Mouse (Mus musculus) midbrain, postnatal 0 days (tissue): ENCODE results near the gene Pkhd1. TPM values are rescaled to one million over a fixed set of nuclear protein-coding genes. Genes with fewer than 3 reads are reported as not detected.

Experiments used
- ATAC-seq: fragments of 200-750 bp; cut with Nextera tagmentation; 2 replicates; pipeline ENCODE4 v1.8.0; 2017; ENCODE audit warnings: moderate number of reproducible peaks, mild to moderate bottlenecking, moderate TSS enrichment, moderate library complexity; ENCODE audit not compliant: low FRiP score
- DNase-seq: peaks from one replicate; pipeline ENCODE4 v3.0.0-alpha.2; 2015; ENCODE audit warnings: low spot score
- H3K27ac ChIP-seq: fragments of 300-500 bp; sonication (generic); 2 replicates; pipeline ENCODE4 v1.5.1; 2014; ENCODE audit warnings: low read depth, mild to moderate bottlenecking, low read length, mixed read lengths
- H3K27me3 ChIP-seq: fragments of 300-500 bp; sonication (generic); 2 replicates; pipeline ENCODE4 v1.6.1; 2014; ENCODE audit warnings: low read length, control low read depth, mixed read lengths; ENCODE audit not compliant: insufficient read depth
- H3K36me3 ChIP-seq: fragments of 300-500 bp; sonication (generic); 2 replicates; pipeline ENCODE4 v1.6.1; 2014; ENCODE audit warnings: low read length, control low read depth, mixed read lengths; ENCODE audit not compliant: insufficient read depth
- H3K4me1 ChIP-seq: fragments of 300-500 bp; sonication (generic); 2 replicates; pipeline ENCODE4 v1.6.1; 2014; ENCODE audit warnings: mild to moderate bottlenecking, control low read depth, antibody characterized with exemption, low read length, mixed read lengths; ENCODE audit not compliant: insufficient read depth
- H3K4me2 ChIP-seq: fragments of 300-500 bp; sonication (generic); 2 replicates; pipeline ENCODE4 v1.6.1; 2014; ENCODE audit warnings: low read depth, mild to moderate bottlenecking, low read length, mixed read lengths; ENCODE audit not compliant: poor library complexity, severe bottlenecking
- H3K4me3 ChIP-seq: fragments of 300-500 bp; sonication (generic); 2 replicates; pipeline ENCODE4 v1.5.1; 2014; ENCODE audit warnings: low read depth, mild to moderate bottlenecking, low read length, moderate library complexity
- H3K9ac ChIP-seq: fragments of 300-500 bp; sonication (generic); replicated peaks from 2 replicates; pipeline ENCODE4 v1.6.1; 2014; ENCODE audit warnings: mild to moderate bottlenecking, low read length, moderate library complexity, mixed read lengths; ENCODE audit not compliant: poor library complexity, severe bottlenecking
- H3K9me3 ChIP-seq: fragments of 300-500 bp; sonication (generic); 2 replicates; pipeline ENCODE4 v1.6.1; 2016; ENCODE audit warnings: low read length, control low read depth
- CTCF ChIP-seq: IDR thresholded peaks from 2 replicates; pipeline ENCODE4 v1.5.1; 2016; ENCODE audit warnings: antibody characterized with exemption, mild to moderate bottlenecking
- WGBS: fragments of 180-500 bp; shearing (Covaris S2); extraction: QIAGEN DNeasy Blood & Tissue Kit; methylation state at CpG from one replicate; pipeline ENCODE4 v1.1.7; 2014; 5-methylcytosine and 5-hydroxymethylcytosine counted together
- polyA plus RNA-seq: library from polyadenylated mRNA; unstranded; fragments of >200 nt; fragmentation: Nextera tagmentation; extraction: Ambion mirVana; gene quantifications from 2 replicates; pipeline ENCODE4 v1.2.1, GENCODE M21; 2015
- total RNA-seq: library from RNA; depleted of rRNA; stranded (reverse); fragments of >200 nt; gene quantifications from 2 replicates; pipeline ENCODE4 v1.2.3, GENCODE M21; 2014

Pkhd1 gene
- total and polyA plus RNA-seq, 2 experiments from 2014 or later: 0.11 TPM; not detected in 1

DNA sequence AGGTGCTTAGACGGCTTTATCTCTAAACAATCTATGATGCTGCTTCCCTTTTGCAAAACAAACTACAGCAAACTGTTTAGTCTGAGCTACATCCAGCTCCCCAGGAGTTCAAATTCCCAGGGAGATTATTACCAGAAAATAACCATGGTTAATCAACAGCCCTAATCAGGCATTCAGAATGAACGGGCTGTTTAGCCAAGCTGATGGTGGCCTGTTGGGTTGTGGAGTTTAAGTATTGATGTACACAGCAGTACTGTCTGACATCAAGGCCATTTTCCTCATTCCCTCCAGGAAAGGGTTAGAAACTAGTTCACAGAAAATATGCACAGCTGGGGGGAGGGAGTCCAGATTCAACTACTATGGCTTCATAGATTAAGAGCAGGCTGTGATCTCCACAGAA, 12.4 kb downstream of the Pkhd1 start:
- no peak overlapping the region for H3K27ac ChIP-seq
- no peaks in the 10 kb centered on the region for H3K9me3 ChIP-seq
- H3K27me3 ChIP-seq: no peaks in the 10 kb centered on the region
- no peak overlapping the region for H3K4me3 ChIP-seq
- no peaks in the 10 kb centered on the region for H3K4me1 ChIP-seq
- H3K36me3 ChIP-seq: no peaks in the 10 kb centered on the region
- H3K4me2 ChIP-seq: no peak overlapping the region
- WGBS: 47% methylated on average over 2 of the region's 2 CpGs
- DNase-seq: no peak
- TF ChIP-seq CTCF: no peak
- ATAC-seq: no peak
- no peak overlapping the region for H3K9ac ChIP-seq

DNA sequence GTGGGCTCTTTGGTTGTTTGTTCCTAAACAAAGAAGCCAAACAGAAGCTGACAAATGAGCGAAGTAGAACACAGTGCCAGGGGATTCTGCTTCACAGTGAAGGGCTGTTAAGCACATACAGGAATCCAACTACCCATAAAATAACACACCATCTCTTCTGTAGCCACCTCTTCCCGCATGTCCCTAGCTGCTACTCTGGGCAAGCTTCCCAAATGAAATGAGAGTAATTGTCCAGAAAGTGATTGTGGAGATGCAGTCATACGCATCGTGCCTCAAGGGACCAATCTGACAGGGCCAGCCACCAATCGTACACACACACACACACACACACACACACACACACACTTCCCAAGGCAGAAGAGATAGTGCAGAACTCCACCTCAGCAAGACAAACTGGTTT, 27.4 kb downstream of the Pkhd1 start:
- no peak overlapping the region for H3K4me3 ChIP-seq
- ATAC-seq (no peak), DNase-seq (peak; percentile 63)
- H3K9me3 ChIP-seq: no peaks in the 10 kb centered on the region
- H3K27ac ChIP-seq: no peak overlapping the region
- H3K36me3 ChIP-seq: no peaks in the 10 kb centered on the region
- H3K4me1 ChIP-seq: no peaks in the 10 kb centered on the region
- 77% methylated on average over 5 of the region's 5 CpGs for WGBS
- H3K4me2 ChIP-seq: no peak overlapping the region
- no peaks in the 10 kb centered on the region for H3K27me3 ChIP-seq
- no peak overlapping the region for H3K9ac ChIP-seq
- TF ChIP-seq CTCF: no peak

DNA sequence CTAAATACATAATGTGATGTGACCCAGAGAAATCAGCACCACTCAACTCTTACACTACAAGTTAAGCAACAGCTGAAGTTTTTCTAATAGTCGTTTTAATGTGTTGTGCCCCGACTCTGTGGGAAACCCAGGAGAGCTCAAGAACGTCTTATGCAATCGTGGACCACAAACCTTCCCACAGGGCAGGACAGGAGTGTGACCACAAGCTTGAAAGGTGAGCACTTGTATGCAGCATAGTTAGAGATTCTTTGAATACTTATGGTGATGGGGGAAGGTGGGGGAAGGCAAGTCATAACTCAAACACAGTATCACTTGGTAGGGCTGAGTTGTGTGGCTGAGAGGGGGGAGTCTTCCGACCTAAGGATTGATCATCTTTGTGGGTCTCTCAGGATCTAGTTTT, 46.4 kb downstream of the Pkhd1 start:
- no peak for TF ChIP-seq CTCF
- WGBS: 88% methylated on average over 5 of the region's 5 CpGs

DNA sequence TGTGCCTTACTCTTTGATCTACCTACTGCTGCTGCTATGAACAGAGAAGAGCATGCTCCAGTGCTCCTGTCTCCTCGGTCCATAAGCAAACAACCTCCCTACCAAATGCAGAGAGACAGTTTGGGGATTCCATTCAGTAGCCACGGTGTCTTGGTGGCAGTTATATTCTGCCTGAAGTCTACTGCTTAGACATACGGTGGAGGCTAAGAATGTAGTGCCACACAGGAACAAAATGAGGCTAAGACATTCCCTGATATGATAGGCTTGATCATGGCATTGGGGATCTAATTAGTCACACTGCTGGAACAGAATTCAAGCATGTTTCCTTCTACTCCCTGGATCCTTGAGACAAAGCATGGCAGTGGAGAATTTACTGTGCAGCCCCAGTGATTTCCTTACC, 48.4 kb downstream of the Pkhd1 start:
- 20% methylated on average over 3 of the region's 3 CpGs for WGBS
- H3K27me3 ChIP-seq: no peaks in the 10 kb centered on the region
- H3K4me3 ChIP-seq: no peak overlapping the region
- H3K27ac ChIP-seq: no peak overlapping the region
- no peak for TF ChIP-seq CTCF
- H3K4me2 ChIP-seq: no peak overlapping the region
- no peak overlapping the region for H3K9ac ChIP-seq
- DNase-seq (no peak), ATAC-seq (no peak; the same call in 1 of the 2 replicates)
- no peaks in the 10 kb centered on the region for H3K9me3 ChIP-seq
- no peaks in the 10 kb centered on the region for H3K36me3 ChIP-seq
- no peaks in the 10 kb centered on the region for H3K4me1 ChIP-seq

More for the DNA sequence above, 46.4 kb downstream of the Pkhd1 start:
- Histone ChIP-seq H3K27me3 (no peaks in the 10 kb centered on the region), H3K4me3 (no peak overlapping the region), H3K4me2 (no peak overlapping the region), H3K27ac (no peak overlapping the region), H3K9ac (no peak overlapping the region), H3K36me3 (no peaks in the 10 kb centered on the region), H3K9me3 (no peaks in the 10 kb centered on the region), H3K4me1 (no peaks in the 10 kb centered on the region)
- DNase-seq (no peak), ATAC-seq (no peak)

DNA sequence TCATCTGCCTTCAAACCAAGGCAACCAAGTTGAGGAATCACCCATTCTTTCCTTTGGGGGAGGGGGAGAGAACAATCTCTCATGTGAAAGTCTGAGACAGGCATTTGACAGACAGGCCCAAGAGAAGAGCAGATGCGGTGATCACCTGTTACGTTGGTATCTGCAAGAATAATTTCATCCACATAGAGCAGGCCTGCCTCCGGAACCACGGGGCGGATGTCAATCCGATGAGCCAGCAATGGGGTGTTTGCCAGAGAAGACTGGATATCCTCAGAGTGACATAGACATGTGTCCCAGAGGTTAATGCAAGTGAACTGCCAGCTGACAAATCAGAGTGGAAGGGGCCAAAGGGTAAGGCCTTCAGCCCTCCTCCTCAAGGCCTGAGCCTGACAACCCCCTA, 59.4 kb downstream of the Pkhd1 start:
- Histone ChIP-seq H3K4me2 (no peak overlapping the region), H3K9ac (no peak overlapping the region), H3K27me3 (no peaks in the 10 kb centered on the region), H3K27ac (no peak overlapping the region), H3K9me3 (no peaks in the 10 kb centered on the region), H3K36me3 (no peaks in the 10 kb centered on the region), H3K4me1 (no peaks in the 10 kb centered on the region), H3K4me3 (no peak overlapping the region)
- ATAC-seq: no peak
- no peak for DNase-seq
- 92% methylated on average over 6 of the region's 6 CpGs for WGBS
- no peak for TF ChIP-seq CTCF

DNA sequence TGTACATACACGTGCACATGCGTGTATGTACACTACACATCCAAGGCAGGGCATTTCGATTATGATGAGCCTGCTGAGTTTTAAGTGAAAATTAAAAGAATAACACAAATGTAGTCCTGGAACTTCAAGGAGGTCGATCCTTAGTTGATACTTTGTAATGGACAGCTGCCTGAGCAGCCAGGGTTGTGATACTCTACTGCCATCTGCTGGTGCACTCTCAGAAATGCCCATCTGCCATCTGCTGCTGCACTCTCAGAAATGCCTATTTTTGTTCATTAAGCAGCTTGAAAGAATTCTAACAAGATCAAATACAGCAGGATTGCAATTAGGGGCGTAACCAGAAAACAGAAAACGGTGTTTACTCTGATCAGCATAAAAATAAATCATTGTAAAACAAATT, 63.5 kb downstream of the Pkhd1 start:
- Histone ChIP-seq H3K4me1 (no peaks in the 10 kb centered on the region), H3K9ac (no peak overlapping the region), H3K27ac (no peak overlapping the region), H3K4me2 (no peak overlapping the region), H3K36me3 (no peaks in the 10 kb centered on the region), H3K9me3 (no peaks in the 10 kb centered on the region), H3K27me3 (no peaks in the 10 kb centered on the region), H3K4me3 (no peak overlapping the region)
- peak; percentile 82 for TF ChIP-seq CTCF
- DNase-seq: peak; percentile 68
- 30% methylated on average over 6 of the region's 6 CpGs for WGBS
- no peak for ATAC-seq
